Mouse (Mus musculus) ES-Bruce4 (cell line): Measurements from ENCODE around the gene Arih2.

Source experiments
- CTCF ChIP-seq: IDR thresholded peaks from one replicate; pipeline ENCODE4 v1.8.1; 2011; ENCODE audit warnings: low read depth, low read length
- EP300 ChIP-seq: IDR thresholded peaks from 2 replicates; pipeline ENCODE4 v1.6.1; 2011; ENCODE audit warnings: low read depth, low read length; ENCODE audit not compliant: insufficient read depth
- POLR2A ChIP-seq: IDR thresholded peaks from one replicate; pipeline ENCODE4 v1.8.1; 2011; ENCODE audit warnings: low read length; ENCODE audit not compliant: insufficient read depth

DNA sequence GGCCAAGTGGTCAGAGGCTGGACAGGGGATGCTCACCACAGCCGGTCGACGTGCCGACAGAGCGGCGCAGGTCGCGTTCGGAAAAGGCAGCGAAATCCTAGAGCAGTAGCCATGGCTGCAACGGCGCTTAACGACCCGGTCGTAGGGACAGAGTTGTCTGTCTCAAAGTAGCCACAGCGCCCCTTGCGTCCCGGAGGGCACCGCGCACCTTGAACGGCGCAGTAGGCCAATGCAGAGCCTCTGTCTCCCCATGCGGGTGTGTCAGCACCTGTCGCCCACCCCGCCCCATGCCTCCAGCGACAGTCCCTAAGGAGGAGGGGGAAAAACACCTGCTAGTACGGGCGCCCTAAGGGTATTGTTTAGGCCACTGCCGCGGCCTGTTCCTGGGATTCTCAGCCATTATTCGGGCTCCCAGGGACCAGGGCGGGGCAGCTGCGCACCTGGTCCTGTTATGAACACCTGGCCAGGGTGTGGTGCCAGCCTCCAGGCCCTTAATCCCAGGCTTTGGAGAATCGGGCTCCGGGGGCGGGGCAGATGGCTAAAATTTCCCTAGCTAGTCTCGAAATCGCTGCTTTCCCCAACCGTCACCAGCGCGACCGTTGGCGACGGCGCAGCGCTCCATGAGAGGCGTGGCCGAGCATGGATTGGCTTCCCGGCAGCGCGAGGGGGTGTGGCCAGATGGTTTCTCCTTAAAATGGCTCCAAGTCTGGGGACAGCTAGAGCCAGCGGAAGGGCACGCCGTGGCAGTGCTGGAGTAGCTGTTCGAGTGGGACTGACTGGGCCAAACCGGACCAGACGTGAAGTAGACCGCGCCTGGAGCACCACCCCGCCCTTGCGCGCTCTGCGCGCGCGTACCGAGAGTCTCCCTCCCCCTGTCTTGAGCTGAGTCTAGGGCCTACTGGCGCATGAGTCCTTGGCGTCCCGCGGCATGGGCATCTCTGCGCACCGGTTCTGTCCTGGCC, 82.1 kb downstream of the Arih2 start, which contains the start of gene Ndufaf3:
- TF ChIP-seq POLR2A (peak; percentile 97), CTCF (peak; percentile 88), EP300 (peak; percentile 87)
